Mouse (Mus musculus) C2C12 (cell line): ENCODE measurements around the gene Ptprh.

Experiments
- CEBPB ChIP-seq: IDR thresholded peaks from one replicate; pipeline ENCODE4 v1.6.1; 2011; ENCODE audit warnings: low read depth, mild to moderate bottlenecking, control low read depth, moderate library complexity
- CTCF ChIP-seq: IDR thresholded peaks from one replicate; pipeline ENCODE4 v1.5.1; 2011; ENCODE audit not compliant: control insufficient read depth, insufficient read depth, insufficient read length
- MYOG ChIP-seq: IDR thresholded peaks from one replicate; pipeline ENCODE4 v1.6.1; 2011; ENCODE audit not compliant: control insufficient read depth, insufficient read length; ENCODE audit errors: extremely low read depth
- USF1 ChIP-seq: IDR thresholded peaks from one replicate; pipeline ENCODE4 v1.6.1; 2011; ENCODE audit warnings: low read depth, mild to moderate bottlenecking, control low read depth, moderate library complexity

GRCm38 (mm10) chr7:4646806-4647205 is 43.0 kb upstream of the Ptprh start:
- TF ChIP-seq CTCF, result no peak
- no peak for TF ChIP-seq USF1
- TF ChIP-seq CEBPB, result no peak
- TF ChIP-seq MYOG, result no peak
